Mouse (Mus musculus) embryo, embryonic 11 days (tissue): Measurements from ENCODE around the gene Tbc1d15.

Experiments
- DNase-seq: peaks from one replicate; pipeline ENCODE4 v3.0.0-alpha.2; 2015

The Tbc1d15 gene

GRCm38 (mm10) chr10:115251088-115251934 lies at the start of gene Tbc1d15:
Gene Tbc1d15, minus strand, starts transcription at chr10:115251467.
- peak; percentile 99 for DNase-seq

GRCm38 (mm10) chr10:115298683-115299082 lies 47.4 kb upstream of the Tbc1d15 start:
- DNase-seq, result no peak

GRCm38 (mm10) chr10:115297582-115297981 lies 46.3 kb upstream of the Tbc1d15 start:
- no peak for DNase-seq

- DNase-seq, result peak; percentile 17
These were observed 45.2 kb upstream of the Tbc1d15 start for GRCm38 (mm10) chr10:115296401-115296935.

GRCm38 (mm10) chr10:115295162-115295561 lies 43.9 kb upstream of the Tbc1d15 start:
- no peak for DNase-seq

- DNase-seq, result no peak
These were observed 43.4 kb upstream of the Tbc1d15 start for GRCm38 (mm10) chr10:115294715-115295114.

- no peak for DNase-seq
These were observed 42.7 kb upstream of the Tbc1d15 start for GRCm38 (mm10) chr10:115293946-115294345.

GRCm38 (mm10) chr10:115290671-115291070 lies 39.4 kb upstream of the Tbc1d15 start:
- DNase-seq, result no peak

- DNase-seq, result no peak
These were observed 37.6 kb upstream of the Tbc1d15 start for GRCm38 (mm10) chr10:115288856-115289255.

- no peak for DNase-seq
These were observed 32.9 kb upstream of the Tbc1d15 start for GRCm38 (mm10) chr10:115284170-115284569.

- no peak for DNase-seq
These were observed 30.1 kb upstream of the Tbc1d15 start for GRCm38 (mm10) chr10:115281381-115281780.

GRCm38 (mm10) chr10:115271649-115272048 lies 20.4 kb upstream of the Tbc1d15 start:
- DNase-seq, result no peak

- no peak for DNase-seq
These were observed 19.5 kb upstream of the Tbc1d15 start for GRCm38 (mm10) chr10:115270612-115271390.

- no peak for DNase-seq
These were observed 11.8 kb upstream of the Tbc1d15 start for GRCm38 (mm10) chr10:115262926-115263562.

GRCm38 (mm10) chr10:115262261-115262660 lies 11.0 kb upstream of the Tbc1d15 start:
- no peak for DNase-seq

GRCm38 (mm10) chr10:115261428-115261827 lies 10.2 kb upstream of the Tbc1d15 start:
- no peak for DNase-seq

GRCm38 (mm10) chr10:115256162-115256561 lies 4.9 kb upstream of the Tbc1d15 start:
- no peak for DNase-seq

GRCm38 (mm10) chr10:115253521-115253920 lies 2.3 kb upstream of the Tbc1d15 start:
- no peak for DNase-seq

- DNase-seq, result peak; percentile 55
These were observed 1.1 kb upstream of the Tbc1d15 start for GRCm38 (mm10) chr10:115252321-115252757.

- no peak for DNase-seq
These were observed 806 bp downstream of the Tbc1d15 start for GRCm38 (mm10) chr10:115250235-115251087.

GRCm38 (mm10) chr10:115248041-115248440 lies 3.2 kb downstream of the Tbc1d15 start:
- DNase-seq, result no peak

GRCm38 (mm10) chr10:115245488-115245887 lies 5.8 kb downstream of the Tbc1d15 start:
- no peak for DNase-seq
